Mouse (Mus musculus): ENCODE measurements around the gene Bud23.

GRCm38 (mm10) chr5:135009590-135010319 lies 55.0 kb downstream of the Bud23 start:
- TF ChIP-seq CTCF (IDR thresholded peaks at IDR 0.05; ENCODE audit: low read depth): no peak
- no peak for TF ChIP-seq EP300 (IDR thresholded peaks at IDR 0.05; ENCODE audit: low read depth)
